Mouse (Mus musculus) midbrain, embryonic 11.5 days (tissue): ENCODE data around the gene Itga11. TPM values are rescaled to one million over a fixed set of nuclear protein-coding genes. Genes with fewer than 3 reads are reported as not detected.
A peak's percentile ranks its signal among the peaks of the same experiment; 100 is the strongest.

Source experiments
- ATAC-seq: fragments of 200-750 bp; cut with Nextera tagmentation; 2 replicates; pipeline ENCODE4 v1.8.0; 2017; ENCODE audit warnings: moderate TSS enrichment, moderate library complexity; ENCODE audit not compliant: low FRiP score
- DNase-seq: peaks from one replicate; pipeline ENCODE4 v3.0.0; 2015; ENCODE audit warnings: low spot score; ENCODE audit errors: missing footprints
- H3K27ac ChIP-seq: fragments of 300-500 bp; sonication (generic); 2 replicates; pipeline ENCODE4 v1.5.1; 2014; ENCODE audit warnings: low read depth, low read length
- H3K27me3 ChIP-seq: fragments of 300-500 bp; sonication (generic); 2 replicates; pipeline ENCODE4 v1.6.1; 2014; ENCODE audit warnings: mild to moderate bottlenecking, low read length, moderate library complexity, mixed read lengths; ENCODE audit not compliant: control insufficient read depth, insufficient read depth
- H3K36me3 ChIP-seq: fragments of 300-500 bp; sonication (generic); 2 replicates; pipeline ENCODE4 v1.6.1; 2014; ENCODE audit warnings: mild to moderate bottlenecking, low read length, moderate library complexity, mixed read lengths; ENCODE audit not compliant: control insufficient read depth, insufficient read depth
- H3K4me1 ChIP-seq: fragments of 300-500 bp; sonication (generic); 2 replicates; pipeline ENCODE4 v1.6.1; 2014; ENCODE audit warnings: low read length; ENCODE audit not compliant: control insufficient read depth, insufficient read depth
- H3K4me2 ChIP-seq: fragments of 300-500 bp; sonication (generic); 2 replicates; pipeline ENCODE4 v1.6.1; 2014; ENCODE audit warnings: mild to moderate bottlenecking, moderate library complexity
- H3K4me3 ChIP-seq: fragments of 300-500 bp; sonication (generic); 2 replicates; pipeline ENCODE4 v1.5.1; 2014; ENCODE audit warnings: low read depth, low read length
- H3K9ac ChIP-seq: fragments of 300-500 bp; sonication (generic); 2 replicates; pipeline ENCODE4 v1.6.1; 2014; ENCODE audit warnings: low read length
- H3K9me3 ChIP-seq: fragments of 300-500 bp; sonication (generic); 2 replicates; pipeline ENCODE4 v1.6.1; 2016; ENCODE audit warnings: low read length; ENCODE audit not compliant: control insufficient read depth
- WGBS: fragments of 180-500 bp; shearing (Covaris S2); extraction: QIAGEN DNeasy Blood & Tissue Kit; methylation state at CpG from one replicate; pipeline ENCODE4 v1.1.7; 2014; 5-methylcytosine and 5-hydroxymethylcytosine counted together
- polyA plus RNA-seq: library from polyadenylated mRNA; unstranded; fragments of >200 nt; fragmentation: Nextera tagmentation; extraction: Ambion mirVana; gene quantifications from 2 replicates; pipeline ENCODE4 v1.2.1, GENCODE M21; 2014

The Itga11 gene
- polyA plus RNA-seq, 1 experiment from 2014 or later, result 2.4 TPM

- H3K9ac ChIP-seq, result no peak overlapping the region
- no peaks in the 10 kb centered on the region for H3K9me3 ChIP-seq
- H3K36me3 ChIP-seq, result no peaks in the 10 kb centered on the region
- ATAC-seq (no peak), DNase-seq (no peak)
- no peak overlapping the region for H3K27ac ChIP-seq
- H3K27me3 ChIP-seq, result no peaks in the 10 kb centered on the region
- H3K4me3 ChIP-seq, result no peak overlapping the region
- H3K4me2 ChIP-seq, result no peak overlapping the region
- H3K4me1 ChIP-seq, result peaks cover 10% of the 10 kb centered on the region
- WGBS, result 94% methylated on average over 7 of the region's 7 CpGs
Observed at GRCm38 (mm10) chr9:62821811-62822210, 144.2 kb downstream of the Itga11 start.

GRCm38 (mm10) chr9:62825791-62826393, 148.3 kb downstream of the Itga11 start:
- peak overlapping the region; percentile 54; the same call in 1 of the 2 replicates for H3K27ac ChIP-seq
- 5% methylated on average over 9 of the region's 9 CpGs for WGBS
- H3K4me2 ChIP-seq, result peak overlapping the region; percentile 12; the same call in 1 of the 2 replicates
- no peaks in the 10 kb centered on the region for H3K27me3 ChIP-seq
- peak; percentile 90 for DNase-seq
- H3K36me3 ChIP-seq, result no peaks in the 10 kb centered on the region
- no peak overlapping the region for H3K4me3 ChIP-seq
- H3K9ac ChIP-seq, result peak overlapping the region; percentile 2; the same call in 1 of the 2 replicates
- ATAC-seq, result peak; percentile 20; the same call in 1 of the 2 replicates
- H3K9me3 ChIP-seq, result no peaks in the 10 kb centered on the region
- peaks cover 12% of the 10 kb centered on the region for H3K4me1 ChIP-seq

- H3K27ac ChIP-seq, result peak overlapping the region; percentile 46; the same call in 1 of the 2 replicates
- DNase-seq (no peak), ATAC-seq (no peak)
- H3K4me3 ChIP-seq, result no peak overlapping the region
- peaks cover 12% of the 10 kb centered on the region for H3K4me1 ChIP-seq
- 2% methylated on average over 7 of the region's 7 CpGs for WGBS
- H3K4me2 ChIP-seq, result peak overlapping the region; percentile 12; the same call in 1 of the 2 replicates
- H3K9me3 ChIP-seq, result no peaks in the 10 kb centered on the region
- no peaks in the 10 kb centered on the region for H3K27me3 ChIP-seq
- no peaks in the 10 kb centered on the region for H3K36me3 ChIP-seq
- H3K9ac ChIP-seq, result no peak overlapping the region; the same call in 1 of the 2 replicates
Observed at GRCm38 (mm10) chr9:62826456-62826855, 148.8 kb downstream of the Itga11 start.

DNA sequence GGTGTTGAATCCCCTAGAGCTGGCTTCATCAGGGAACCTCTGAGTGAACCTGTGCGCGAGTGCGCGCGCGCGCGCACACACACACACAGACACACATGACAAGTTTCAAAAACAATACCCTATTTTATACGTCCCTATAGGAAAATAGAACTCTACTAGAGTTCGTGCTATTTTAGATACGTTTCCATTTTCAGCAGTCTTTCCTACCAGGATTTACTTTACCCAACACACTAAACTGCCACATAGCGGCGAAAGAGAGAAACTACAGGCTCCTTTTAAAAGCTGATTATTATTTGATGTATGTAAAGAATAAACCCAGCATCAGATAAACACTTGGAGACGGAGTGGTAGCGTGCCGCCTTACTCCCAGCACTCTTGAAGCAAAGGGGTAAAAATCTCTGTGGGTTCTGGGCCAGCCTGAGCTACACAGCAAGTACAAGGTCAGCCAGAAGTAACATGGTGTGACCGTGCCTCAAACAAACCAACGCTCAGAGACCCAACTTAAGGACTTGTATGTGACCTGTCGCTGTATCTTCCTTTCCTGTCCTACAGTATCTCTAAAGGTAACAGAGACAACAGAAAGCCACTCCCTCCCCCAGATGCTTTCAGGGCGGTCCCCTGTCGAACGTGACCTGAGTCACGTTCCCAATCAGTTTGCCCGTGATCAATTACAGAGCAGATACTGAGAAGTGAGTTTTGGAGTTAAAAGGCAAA, 150.5 kb downstream of the Itga11 start:
- H3K4me2 ChIP-seq, result peak overlapping the region; percentile 34
- H3K4me1 ChIP-seq, result peaks cover 12% of the 10 kb centered on the region
- ATAC-seq (no peak; the same call in none of the 2 replicates), DNase-seq (peak; percentile 95)
- no peak overlapping the region for H3K9ac ChIP-seq
- WGBS, result 5% methylated on average over 24 of the region's 24 CpGs
- H3K4me3 ChIP-seq, result peak overlapping the region; percentile 6; the same call in 1 of the 2 replicates
- no peaks in the 10 kb centered on the region for H3K36me3 ChIP-seq
- no peaks in the 10 kb centered on the region for H3K9me3 ChIP-seq
- no peaks in the 10 kb centered on the region for H3K27me3 ChIP-seq
- H3K27ac ChIP-seq, result no peak overlapping the region

GRCm38 (mm10) chr9:62828662-62829086, 151.0 kb downstream of the Itga11 start:
- under 1% methylated on average over 23 of the region's 23 CpGs for WGBS
- Histone ChIP-seq H3K36me3 (no peaks in the 10 kb centered on the region), H3K4me2 (peak overlapping the region; percentile 34), H3K9ac (no peak overlapping the region), H3K27ac (no peak overlapping the region), H3K27me3 (no peaks in the 10 kb centered on the region), H3K4me3 (0 out of 2 replicates have a peak overlapping the region, but pooled peaks have one; percentile 6), H3K9me3 (no peaks in the 10 kb centered on the region), H3K4me1 (peaks cover 12% of the 10 kb centered on the region)
- peak; percentile 95 for ATAC-seq
- peak; percentile 100 for DNase-seq

DNA sequence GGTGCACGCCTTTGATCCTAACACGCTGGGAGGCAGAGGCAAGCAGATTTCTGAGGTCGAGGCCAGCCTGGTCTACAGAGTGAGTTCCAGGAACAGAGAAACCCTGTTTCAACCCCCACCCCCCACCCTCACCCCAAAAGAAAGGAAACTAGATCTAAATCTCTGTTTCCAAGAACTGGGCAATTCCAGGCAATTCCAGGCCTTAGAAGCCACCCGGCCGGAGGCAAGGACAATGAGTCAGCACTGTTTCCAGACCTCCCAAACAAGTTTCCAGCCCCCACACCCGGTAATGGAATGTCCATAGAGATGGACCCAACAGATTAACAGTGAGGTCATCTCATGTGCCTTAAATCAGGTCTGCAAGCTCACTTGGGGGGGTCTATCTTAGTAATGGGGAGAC, 152.3 kb downstream of the Itga11 start:
- 83% methylated on average over 6 of the region's 6 CpGs for WGBS
- no peak for DNase-seq
- Histone ChIP-seq H3K27ac (no peak overlapping the region), H3K27me3 (no peaks in the 10 kb centered on the region), H3K4me2 (no peak overlapping the region), H3K9ac (no peak overlapping the region), H3K36me3 (no peaks in the 10 kb centered on the region), H3K4me3 (no peak overlapping the region), H3K4me1 (peaks cover 12% of the 10 kb centered on the region), H3K9me3 (no peaks in the 10 kb centered on the region)
- ATAC-seq, result no peak

Other genes with a start within 250 kb of the Itga11 start
- gene Coro2b, start 140.8 kb upstream of the Itga11 start, polyA plus RNA-seq, result 15.3 and 15.7 TPM in 2 replicates
- gene Fem1b, start 134.1 kb downstream of the Itga11 start, polyA plus RNA-seq, result 62.5 and 63.7 TPM in 2 replicates
- gene Cln6, start 161.0 kb downstream of the Itga11 start, polyA plus RNA-seq, result 7.9 and 8.5 TPM in 2 replicates
- gene Calml4, start 180.3 kb downstream of the Itga11 start, polyA plus RNA-seq, result 0.40 and 1.2 TPM in 2 replicates